Mouse (Mus musculus) liver, postnatal 0 days (tissue): ENCODE measurements around the gene Smok3c.
"Not testable (repeated sequence)": the region's sequence is repeated elsewhere in the genome, so short reads cannot be mapped to it uniquely, and the experiment has no call there.

Experiments
- CTCF ChIP-seq: sonication (generic); IDR thresholded peaks from 2 replicates; pipeline ENCODE4 v1.5.1; 2016; ENCODE audit warnings: antibody characterized with exemption, low read depth
- EP300 ChIP-seq: IDR thresholded peaks from 2 replicates; pipeline ENCODE4 v1.6.1; 2016; ENCODE audit warnings: antibody characterized with exemption, low read depth, mild to moderate bottlenecking

GRCm38 (mm10) chr5:138020961-138021479 is 32.0 kb upstream of the Smok3c start, which contains the start of the genes Smok3a and Smok3b:
- TF ChIP-seq EP300, CTCF: not testable (repeated sequence)
